Mouse (Mus musculus): ENCODE measurements around the gene Metap1d. TPM values are rescaled to one million over a fixed set of nuclear protein-coding genes. Genes with fewer than 3 reads are reported as not detected.

Gene Metap1d
- 26.7 TPM for polyA plus RNA-seq (2014; fragmentation: Illumina TruSeq; extraction: RNeasy Lipid Tissue Mini Kit (QIAGEN cat#74804); ENCODE audit: low read depth, low replicate concordance)

GRCm38 (mm10) chr2:71453161-71453916 lies at the start of gene Metap1d:
Metap1d (plus strand) TSS chr2:71453276.

GRCm38 (mm10) chr2:71528014-71528713 lies 75.1 kb downstream of the Metap1d start, which contains the start of gene Dlx1:
Dlx1 (plus strand) TSS chr2:71528113.

GRCm38 (mm10) chr2:71546640-71547071 lies 93.6 kb downstream of the Metap1d start, which contains the start of gene Dlx2:
Dlx2 (minus strand) TSS chr2:71546754.

Other genes with a start within 250 kb of the Metap1d start
- gene Dync1i2, start 241.6 kb upstream of the Metap1d start, polyA plus RNA-seq (2014; fragmentation: Illumina TruSeq; extraction: RNeasy Lipid Tissue Mini Kit (QIAGEN cat#74804); ENCODE audit: low read depth, low replicate concordance) = 166 TPM
- 28.0 TPM for gene Slc25a12, start 85.5 kb upstream of the Metap1d start, polyA plus RNA-seq (2014; fragmentation: Illumina TruSeq; extraction: RNeasy Lipid Tissue Mini Kit (QIAGEN cat#74804); ENCODE audit: low read depth, low replicate concordance)
- 90.9 TPM for gene Hat1, start 64.3 kb upstream of the Metap1d start, polyA plus RNA-seq (2014; fragmentation: Illumina TruSeq; extraction: RNeasy Lipid Tissue Mini Kit (QIAGEN cat#74804); ENCODE audit: low read depth, low replicate concordance)
- not detected for gene Dlx1, start 74.8 kb downstream of the Metap1d start, polyA plus RNA-seq (2014; fragmentation: Illumina TruSeq; extraction: RNeasy Lipid Tissue Mini Kit (QIAGEN cat#74804); ENCODE audit: low read depth, low replicate concordance)
- gene Dlx2, start 93.5 kb downstream of the Metap1d start, polyA plus RNA-seq (2014; fragmentation: Illumina TruSeq; extraction: RNeasy Lipid Tissue Mini Kit (QIAGEN cat#74804); ENCODE audit: low read depth, low replicate concordance) = not detected

Data from kidney, adult 10 weeks (tissue).